Mouse (Mus musculus) megakaryocyte, embryonic 14.5 days (primary cell): ENCODE results near the gene Fmnl1.

Source experiments
- FLI1 ChIP-seq: IDR thresholded peaks from 2 replicates; pipeline ENCODE4 v1.6.1; 2012; ENCODE audit warnings: low read length, inconsistent platforms, mixed read lengths
- GATA1 ChIP-seq: IDR thresholded peaks from 3 replicates; pipeline ENCODE4 v1.6.1; 2012; ENCODE audit warnings: mixed read lengths, low read length, inconsistent platforms, borderline replicate concordance

DNA sequence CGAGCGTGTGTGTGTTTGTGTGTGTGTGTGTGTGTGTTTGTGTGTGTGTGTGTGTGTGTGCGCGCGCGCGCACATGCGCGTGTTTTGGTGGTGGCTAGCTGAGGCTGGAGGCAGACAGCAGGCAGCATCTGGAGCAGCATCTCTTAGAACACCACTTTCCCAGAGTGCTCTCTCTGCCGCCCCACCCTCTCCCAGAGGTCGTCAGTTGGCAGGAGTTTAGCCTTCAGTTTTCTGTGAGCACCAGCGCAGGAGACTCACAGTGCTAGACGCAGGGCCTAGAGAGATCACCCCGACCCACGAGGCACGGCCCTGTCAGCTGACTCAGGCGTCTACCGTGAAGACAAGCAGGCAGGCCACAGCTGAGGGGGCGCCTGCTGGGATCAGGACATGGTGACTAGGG lies 59.7 kb downstream of the Fmnl1 start:
- TF ChIP-seq GATA1 = no peak
- TF ChIP-seq FLI1 = no peak
